Mouse (Mus musculus): ENCODE measurements at regions not wholly inside any gene's neighbourhood (a gene's known extent, or its start where the extent isn't known, plus 50 kb on each side); places are given as distances from the start of the nearest gene placed in this dataset.

GRCm38 (mm10) chr13:84059661-84060452 is 162.2 kb upstream of the Tmem161b start:
- TF ChIP-seq CTCF (IDR thresholded peaks at IDR 0.05; ENCODE audit: extremely low read depth, insufficient read depth, insufficient read length, insufficient replicate concordance): no peak
- TF ChIP-seq POLR2A (IDR thresholded peaks at IDR 0.05; ENCODE audit: low read depth, low read length): no peak
